Mouse (Mus musculus) lung, adult 2 months (tissue): ENCODE results near the gene Gpx4.

Experiments used
- CTCF ChIP-seq: fragments of 200-500 bp; IDR thresholded peaks from 2 replicates; pipeline ENCODE4 v1.5.1; 2011; ENCODE audit warnings: mild to moderate bottlenecking, low read length, control low read depth; ENCODE audit not compliant: insufficient read depth
- POLR2A ChIP-seq: fragments of 200-500 bp; IDR thresholded peaks from 2 replicates; pipeline ENCODE4 v1.6.1; 2011; ENCODE audit warnings: low read depth, mild to moderate bottlenecking, control low read depth, low read length, borderline replicate concordance; ENCODE audit errors: extremely low read depth

DNA sequence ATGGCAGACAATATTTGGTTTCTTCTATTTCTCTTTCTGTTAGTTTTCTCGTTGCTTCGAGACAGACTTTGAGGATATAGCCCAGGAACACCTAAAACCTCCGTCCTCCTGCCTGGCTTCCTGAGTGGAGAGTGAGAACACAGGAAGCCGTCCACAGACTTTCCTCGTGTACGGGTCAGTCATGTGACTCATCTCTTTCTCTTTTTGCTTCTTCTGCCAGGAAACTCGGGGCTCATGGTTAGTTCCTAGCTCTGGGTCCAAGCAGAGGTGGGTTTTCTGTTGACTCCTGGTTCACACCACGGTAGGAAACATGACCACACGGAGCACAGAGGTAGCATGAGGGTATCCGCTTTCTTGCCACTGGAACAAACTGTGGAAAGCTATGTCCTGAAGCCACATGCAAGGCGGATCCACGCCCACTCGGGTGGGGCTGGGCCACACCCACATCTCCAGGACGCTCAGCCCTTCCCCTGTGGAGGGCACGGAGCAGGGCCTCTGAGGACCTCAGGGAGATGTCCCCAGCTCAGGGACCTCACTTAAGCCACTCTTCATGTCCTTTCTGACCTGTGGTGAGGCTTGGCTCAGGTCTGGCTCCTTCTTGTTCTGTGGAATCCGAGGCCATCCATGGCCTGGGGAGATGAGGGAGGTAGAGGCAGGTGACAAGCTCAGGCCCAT lies 33.6 kb downstream of the Gpx4 start:
- TF ChIP-seq CTCF (no peak), POLR2A (no peak)
